Mouse (Mus musculus): ENCODE data around the gene Cops3. TPM values are rescaled to one million over a fixed set of nuclear protein-coding genes. Genes with fewer than 3 reads are reported as not detected.
"Not testable (repeated sequence)": the region's sequence is repeated elsewhere in the genome, so short reads cannot be mapped to it uniquely, and the experiment has no call there.

The Cops3 gene
- polyA plus RNA-seq, 1 experiment from 2014 or later, result 214 TPM

- no peaks in the 10 kb centered on the region for H3K36me3 ChIP-seq
- H3K4me1 ChIP-seq, result peaks cover 13% of the 10 kb centered on the region; the same call in 1 of the 2 replicates
- no peak overlapping the region for H3K9ac ChIP-seq
- ATAC-seq (ENCODE audit: low FRiP score, low read depth), result no peak
- 97% methylated on average over 11 of the region's 11 CpGs for WGBS
- no peak overlapping the region for H3K27ac ChIP-seq
- H3K27me3 ChIP-seq (replicated peaks), result no peaks in the 10 kb centered on the region
- no peak overlapping the region for H3K4me3 ChIP-seq
- H3K9me3 ChIP-seq, result no peaks in the 10 kb centered on the region
- no peak overlapping the region for H3K4me2 ChIP-seq (replicated peaks)
Measured at GRCm38 (mm10) chr11:59846311-59846710, 6.7 kb upstream of the Cops3 start.

GRCm38 (mm10) chr11:59839008-59839458, 605 bp downstream of the Cops3 start, which contains the start of gene Nt5m:
Nt5m (plus strand) TSS chr11:59839447.
- H3K27ac ChIP-seq, result peak within 1 kb of the TSS; percentile 94
- H3K36me3 ChIP-seq, result peaks cover 22% of the 10 kb centered on the region
- H3K4me1 ChIP-seq, result peaks cover 16% of the 10 kb centered on the region
- H3K9me3 ChIP-seq, result no peaks in the 10 kb centered on the region
- H3K4me3 ChIP-seq, result peak within 1 kb of the TSS; percentile 96
- no peaks in the 10 kb centered on the region for H3K27me3 ChIP-seq (replicated peaks)
- H3K4me2 ChIP-seq (replicated peaks), result peak within 1 kb of the TSS; percentile 69
- peak; percentile 97 for ATAC-seq (ENCODE audit: low FRiP score, low read depth)
- whole genome bisulfite sequencing, result under 1% methylated on average over 24 of the region's 24 CpGs
- H3K9ac ChIP-seq, result peak within 1 kb of the TSS; percentile 90

- Histone ChIP-seq H3K9ac (peak overlapping the region; percentile 90), H3K9me3 (no peaks in the 10 kb centered on the region), H3K4me3 (peak overlapping the region; percentile 96), H3K4me2 (replicated peaks) (peak overlapping the region; percentile 69), H3K36me3 (peaks cover 26% of the 10 kb centered on the region), H3K27me3 (replicated peaks) (no peaks in the 10 kb centered on the region), H3K27ac (no peak overlapping the region), H3K4me1 (peaks cover 16% of the 10 kb centered on the region)
- ATAC-seq (ENCODE audit: low FRiP score, low read depth), result no peak
- 64% methylated on average over 4 of the region's 4 CpGs for WGBS
Measured at GRCm38 (mm10) chr11:59838426-59838825, 1.2 kb downstream of the Cops3 start.

- H3K9me3 ChIP-seq; H3K9ac ChIP-seq; ATAC-seq (ENCODE audit: low FRiP score, low read depth); H3K4me3 ChIP-seq; H3K27me3 ChIP-seq (replicated peaks); H3K27ac ChIP-seq: not testable (repeated sequence)
- no CpG with 5 or more reads among the region's 1 CpGs for WGBS
- Histone ChIP-seq H3K4me2 (replicated peaks) (peak overlapping the region; percentile 69; the same call in 1 of the 2 replicates), H3K36me3 (peaks cover 30% of the 10 kb centered on the region), H3K4me1 (peaks cover 16% of the 10 kb centered on the region)
Measured at GRCm38 (mm10) chr11:59837789-59838188, 1.8 kb downstream of the Cops3 start.

GRCm38 (mm10) chr11:59821625-59822024, 18.0 kb downstream of the Cops3 start:
- Histone ChIP-seq H3K27ac (no peak overlapping the region), H3K36me3 (peaks cover 88% of the 10 kb centered on the region)

GRCm38 (mm10) chr11:59817916-59818315, 21.7 kb downstream of the Cops3 start:
- no peak for ATAC-seq (ENCODE audit: low FRiP score, low read depth)
- Histone ChIP-seq H3K9me3 (no peaks in the 10 kb centered on the region), H3K4me2 (replicated peaks) (no peak overlapping the region), H3K9ac (no peak overlapping the region), H3K4me3 (no peak overlapping the region), H3K27me3 (replicated peaks) (no peaks in the 10 kb centered on the region), H3K4me1 (no peaks in the 10 kb centered on the region), H3K27ac (no peak overlapping the region), H3K36me3 (peaks cover 69% of the 10 kb centered on the region)
- WGBS, result 92% methylated on average over 3 of the region's 3 CpGs

More at GRCm38 (mm10) chr11:59821625-59822024, 18.0 kb downstream of the Cops3 start:
- no peaks in the 10 kb centered on the region for H3K4me1 ChIP-seq
- no peaks in the 10 kb centered on the region for H3K27me3 ChIP-seq (replicated peaks)
- H3K4me3 ChIP-seq, result no peak overlapping the region
- WGBS, result 88% methylated on average over 3 of the region's 3 CpGs
- no peak overlapping the region for H3K9ac ChIP-seq
- H3K9me3 ChIP-seq, result no peaks in the 10 kb centered on the region
- H3K4me2 ChIP-seq (replicated peaks), result no peak overlapping the region
- ATAC-seq (ENCODE audit: low FRiP score, low read depth), result no peak

- 90% methylated on average over 6 of the region's 6 CpGs for WGBS
- H3K4me3 ChIP-seq, result no peak overlapping the region
- H3K4me2 ChIP-seq (replicated peaks), result no peak overlapping the region
- H3K27ac ChIP-seq, result no peak overlapping the region
- no peaks in the 10 kb centered on the region for H3K9me3 ChIP-seq
- H3K4me1 ChIP-seq, result no peaks in the 10 kb centered on the region
- H3K27me3 ChIP-seq (replicated peaks), result no peaks in the 10 kb centered on the region
- ATAC-seq (ENCODE audit: low FRiP score, low read depth), result no peak
- H3K9ac ChIP-seq, result no peak overlapping the region
- peaks cover 52% of the 10 kb centered on the region for H3K36me3 ChIP-seq
Measured at GRCm38 (mm10) chr11:59815482-59816065, 24.1 kb downstream of the Cops3 start.

GRCm38 (mm10) chr11:59814936-59815335, 24.7 kb downstream of the Cops3 start:
- no peaks in the 10 kb centered on the region for H3K4me1 ChIP-seq
- H3K4me2 ChIP-seq (replicated peaks), result no peak overlapping the region
- no peak overlapping the region for H3K27ac ChIP-seq
- H3K4me3 ChIP-seq, result no peak overlapping the region
- H3K27me3 ChIP-seq (replicated peaks), result no peaks in the 10 kb centered on the region
- no peaks in the 10 kb centered on the region for H3K9me3 ChIP-seq
- WGBS, result 87% methylated on average over 6 of the region's 6 CpGs
- no peak for ATAC-seq (ENCODE audit: low FRiP score, low read depth)
- H3K36me3 ChIP-seq, result peaks cover 45% of the 10 kb centered on the region
- no peak overlapping the region for H3K9ac ChIP-seq

GRCm38 (mm10) chr11:59814311-59814710, 25.3 kb downstream of the Cops3 start:
- Histone ChIP-seq H3K4me3 (no peak overlapping the region), H3K9me3 (no peaks in the 10 kb centered on the region), H3K27ac (no peak overlapping the region), H3K4me1 (no peaks in the 10 kb centered on the region), H3K4me2 (replicated peaks) (no peak overlapping the region), H3K9ac (no peak overlapping the region; the same call in 1 of the 2 replicates), H3K27me3 (replicated peaks) (no peaks in the 10 kb centered on the region), H3K36me3 (peaks cover 39% of the 10 kb centered on the region)
- WGBS, result 78% methylated on average over 1 of the region's 1 CpGs
- no peak for ATAC-seq (ENCODE audit: low FRiP score, low read depth)

GRCm38 (mm10) chr11:59813276-59813675, 26.4 kb downstream of the Cops3 start:
- Histone ChIP-seq H3K4me3 (no peak overlapping the region), H3K27me3 (replicated peaks) (no peaks in the 10 kb centered on the region), H3K9ac (no peak overlapping the region), H3K4me1 (peaks cover 9% of the 10 kb centered on the region), H3K9me3 (no peaks in the 10 kb centered on the region), H3K4me2 (replicated peaks) (no peak overlapping the region), H3K36me3 (peaks cover 29% of the 10 kb centered on the region), H3K27ac (no peak overlapping the region)
- WGBS, result 73% methylated on average over 3 of the region's 3 CpGs
- no peak for ATAC-seq (ENCODE audit: low FRiP score, low read depth)

- no peak overlapping the region for H3K4me3 ChIP-seq
- ATAC-seq (ENCODE audit: low FRiP score, low read depth), result no peak
- H3K9ac ChIP-seq, result no peak overlapping the region
- H3K4me1 ChIP-seq, result peaks cover 10% of the 10 kb centered on the region
- WGBS, result 82% methylated on average over 4 of the region's 4 CpGs
- no peak overlapping the region for H3K4me2 ChIP-seq (replicated peaks)
- H3K27ac ChIP-seq, result no peak overlapping the region
- H3K36me3 ChIP-seq, result peaks cover 24% of the 10 kb centered on the region
- no peaks in the 10 kb centered on the region for H3K9me3 ChIP-seq
- no peaks in the 10 kb centered on the region for H3K27me3 ChIP-seq (replicated peaks)
Measured at GRCm38 (mm10) chr11:59811211-59811610, 28.4 kb downstream of the Cops3 start.

GRCm38 (mm10) chr11:59810480-59811158, 29.0 kb downstream of the Cops3 start:
- ATAC-seq (ENCODE audit: low FRiP score, low read depth), result no peak
- H3K9ac ChIP-seq, result 0 out of 2 replicates have a peak overlapping the region, but pooled peaks have one; percentile 84
- peak overlapping the region; percentile 63 for H3K4me3 ChIP-seq
- H3K4me1 ChIP-seq, result peaks cover 10% of the 10 kb centered on the region
- no peaks in the 10 kb centered on the region for H3K9me3 ChIP-seq
- H3K36me3 ChIP-seq, result peaks cover 24% of the 10 kb centered on the region
- 0 out of 2 replicates have a peak overlapping the region, but pooled peaks have one; percentile 88 for H3K27ac ChIP-seq
- H3K27me3 ChIP-seq (replicated peaks), result no peaks in the 10 kb centered on the region
- H3K4me2 ChIP-seq (replicated peaks), result peak overlapping the region; percentile 85
- WGBS, result 71% methylated on average over 14 of the region's 14 CpGs
